Mouse (Mus musculus) E14TG2a.4 (cell line): Measurements from ENCODE around the gene BC051665.
A peak's percentile ranks its signal among the peaks of the same experiment; 100 is the strongest.

Source experiments
- H3K27me3 ChIP-seq: 2 replicates; pipeline ENCODE4 v1.6.1; 2014; ENCODE audit warnings: low read length, control low read depth; ENCODE audit not compliant: insufficient read depth
- H3K36me3 ChIP-seq: 2 replicates; pipeline ENCODE4 v1.6.1; 2014; ENCODE audit warnings: low read length, control low read depth; ENCODE audit not compliant: insufficient read depth
- H3K4me1 ChIP-seq: replicated peaks from 2 replicates; pipeline ENCODE4 v1.6.1; 2014; ENCODE audit warnings: low read depth, low read length, control low read depth
- H3K4me3 ChIP-seq: replicated peaks from 2 replicates; pipeline ENCODE4 v1.5.1; 2014; ENCODE audit warnings: mild to moderate bottlenecking, low read length
- H3K9me3 ChIP-seq: 2 replicates; pipeline ENCODE4 v1.6.1; 2014; ENCODE audit warnings: low read length, control low read depth
- CTCF ChIP-seq: conservative IDR thresholded peaks from 2 replicates; pipeline ENCODE4 v1.5.1; 2014; ENCODE audit warnings: low read length
- NANOG ChIP-seq: IDR thresholded peaks from 2 replicates; pipeline ENCODE4 v1.6.1; 2014; ENCODE audit warnings: borderline replicate concordance, low read length, mixed read lengths
- POU5F1 ChIP-seq: IDR thresholded peaks from 2 replicates; pipeline ENCODE4 v1.6.1; 2014; ENCODE audit warnings: low read length, borderline replicate concordance

Gene BC051665

DNA sequence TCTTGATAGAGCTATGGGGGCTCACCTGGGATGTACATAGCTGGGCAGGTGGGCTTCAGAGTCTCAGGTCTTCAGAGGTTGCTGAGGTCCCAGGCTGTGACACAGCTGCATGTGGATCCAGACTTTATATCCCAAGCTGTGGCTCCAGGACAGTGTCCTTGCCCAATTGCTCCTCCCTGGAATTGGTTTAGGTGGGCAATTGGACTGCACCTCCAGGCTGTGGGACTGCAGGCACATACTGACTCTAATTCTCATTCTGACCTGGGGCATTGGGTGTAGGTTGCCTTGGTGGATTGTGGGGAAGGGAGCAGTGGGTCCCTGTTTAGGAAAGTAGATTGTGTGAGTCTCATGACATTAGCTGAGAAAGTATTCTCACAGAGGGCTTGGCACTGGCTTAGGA lies at the start of gene BC051665:
Gene BC051665, minus strand, starts transcription at position 101 of the 400 bp plus-strand sequence.
- Histone ChIP-seq H3K4me1 (no peaks in the 10 kb centered on the region), H3K4me3 (no peak within 1 kb of the TSS), H3K27me3 (no peaks in the 10 kb centered on the region), H3K36me3 (no peaks in the 10 kb centered on the region), H3K9me3 (no peaks in the 10 kb centered on the region)
- TF ChIP-seq POU5F1 = no peak

DNA sequence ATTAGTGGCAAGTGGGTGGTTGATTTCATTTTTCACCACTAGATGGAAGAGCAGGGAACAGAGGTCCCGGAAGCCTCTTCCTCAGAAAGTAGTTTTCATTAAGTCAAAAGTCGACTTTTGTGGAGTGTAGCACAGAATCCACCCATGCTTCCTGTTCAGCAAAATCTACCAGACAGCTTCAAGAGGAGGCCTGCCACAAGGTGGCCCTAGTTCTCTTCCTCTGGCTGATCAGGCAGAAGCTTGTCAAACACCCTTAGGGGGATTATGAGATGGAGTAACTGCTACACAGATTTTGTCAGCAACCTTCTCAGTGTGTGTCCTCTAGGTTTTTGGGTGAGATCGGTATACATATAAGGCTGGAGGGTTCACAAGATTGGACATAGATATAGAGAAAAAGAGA lies 39.9 kb upstream of the BC051665 start:
- Histone ChIP-seq H3K36me3 (no peaks in the 10 kb centered on the region), H3K9me3 (no peaks in the 10 kb centered on the region), H3K4me1 (no peaks in the 10 kb centered on the region), H3K27me3 (no peaks in the 10 kb centered on the region), H3K4me3 (no peak overlapping the region)
- TF ChIP-seq CTCF = no peak; the same call in 1 of the 2 replicates
- TF ChIP-seq NANOG = no peak
- no peak for TF ChIP-seq POU5F1

DNA sequence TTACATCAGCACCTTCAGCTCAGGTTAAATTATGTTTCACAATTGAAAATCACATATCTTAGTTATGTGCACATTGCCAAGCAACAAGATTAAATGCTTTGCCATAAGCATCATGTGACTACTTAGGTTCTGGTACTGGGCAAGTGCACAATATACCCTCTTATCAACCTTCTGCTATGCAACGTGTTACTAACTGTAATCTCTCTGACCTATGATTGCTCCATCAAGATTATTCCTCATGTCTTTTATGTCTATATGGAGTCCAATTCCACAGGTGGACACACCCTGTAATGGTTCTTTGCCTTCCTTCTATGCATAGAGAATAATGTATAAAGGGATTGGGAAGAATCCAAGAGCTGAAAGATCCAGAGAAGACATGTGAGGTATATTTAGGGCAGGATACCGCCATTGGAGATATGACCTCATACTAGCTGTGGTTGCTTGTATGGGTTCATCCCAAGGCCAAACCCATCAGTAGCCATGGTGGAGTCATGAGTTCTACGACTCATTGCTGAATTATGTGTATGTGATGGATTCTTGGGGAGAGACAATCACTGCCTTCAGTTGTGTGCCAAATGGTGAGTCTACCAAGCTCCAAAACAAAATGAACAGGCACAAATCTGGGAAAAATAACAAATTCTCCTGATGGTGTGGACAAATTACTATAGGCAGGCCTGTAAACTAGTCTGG lies 34.5 kb upstream of the BC051665 start:
- TF ChIP-seq CTCF (no peak), NANOG (no peak), POU5F1 (no peak)
- H3K4me3 ChIP-seq = no peak overlapping the region
- no peaks in the 10 kb centered on the region for H3K4me1 ChIP-seq
- no peaks in the 10 kb centered on the region for H3K9me3 ChIP-seq
- H3K36me3 ChIP-seq = no peaks in the 10 kb centered on the region
- no peaks in the 10 kb centered on the region for H3K27me3 ChIP-seq

DNA sequence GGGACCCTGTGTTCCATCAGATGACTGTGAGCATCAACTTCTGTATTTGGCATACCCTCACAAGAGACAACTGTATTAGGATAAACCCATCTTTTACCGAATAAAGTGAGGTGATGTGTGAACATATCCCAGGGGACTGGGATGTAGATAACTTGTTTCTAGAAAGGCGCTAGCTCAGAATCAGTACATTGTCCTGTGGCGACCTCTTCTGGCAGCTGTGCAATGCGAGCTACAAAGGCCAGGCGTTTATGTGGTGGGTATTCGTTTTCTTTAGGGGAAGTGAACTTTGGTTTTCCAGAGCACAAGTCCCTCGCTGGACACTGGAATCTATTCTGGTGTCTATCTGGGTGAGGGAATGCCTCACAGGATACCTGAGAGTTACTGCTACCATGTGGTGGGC lies 33.3 kb upstream of the BC051665 start:
- Histone ChIP-seq H3K9me3 (no peaks in the 10 kb centered on the region), H3K36me3 (no peaks in the 10 kb centered on the region), H3K27me3 (no peaks in the 10 kb centered on the region), H3K4me1 (no peaks in the 10 kb centered on the region), H3K4me3 (no peak overlapping the region)
- TF ChIP-seq NANOG (no peak), POU5F1 (no peak), CTCF (peak; percentile 77)

- no peaks in the 10 kb centered on the region for H3K27me3 ChIP-seq
- no peak overlapping the region for H3K4me3 ChIP-seq
- no peaks in the 10 kb centered on the region for H3K9me3 ChIP-seq
- no peaks in the 10 kb centered on the region for H3K36me3 ChIP-seq
- TF ChIP-seq CTCF = no peak
- no peak for TF ChIP-seq POU5F1
- no peak for TF ChIP-seq NANOG
- H3K4me1 ChIP-seq = no peaks in the 10 kb centered on the region
Measured at GRCm38 (mm10) chr13:60813722-60814121, 27.6 kb upstream of the BC051665 start.

- H3K36me3 ChIP-seq = no peaks in the 10 kb centered on the region
- no peak overlapping the region for H3K4me3 ChIP-seq
- no peak for TF ChIP-seq NANOG
- no peak for TF ChIP-seq CTCF
- TF ChIP-seq POU5F1 = no peak
- no peaks in the 10 kb centered on the region for H3K4me1 ChIP-seq
- no peaks in the 10 kb centered on the region for H3K9me3 ChIP-seq
- H3K27me3 ChIP-seq = no peaks in the 10 kb centered on the region
Measured at GRCm38 (mm10) chr13:60812768-60813167, 26.6 kb upstream of the BC051665 start.

DNA sequence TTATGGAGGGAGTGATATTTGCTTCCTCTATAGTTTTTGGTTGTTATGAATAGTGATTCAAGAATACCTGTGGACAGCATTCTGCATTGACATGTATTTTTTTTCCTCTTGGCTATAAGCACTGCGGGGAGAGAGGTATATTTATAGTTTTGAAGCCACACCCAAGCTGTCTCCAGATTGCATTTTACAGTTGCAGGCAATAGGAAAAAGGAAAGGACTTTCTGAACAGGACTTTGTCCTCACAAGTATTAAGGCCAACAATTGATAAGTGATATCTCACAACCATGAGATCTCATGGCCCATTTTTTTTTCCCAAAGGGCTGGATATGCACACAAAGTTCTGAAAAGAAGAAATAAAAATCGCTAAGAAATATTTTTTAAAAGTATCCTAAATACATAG lies 23.5 kb upstream of the BC051665 start:
- TF ChIP-seq CTCF (no peak), POU5F1 (no peak), NANOG (no peak)
- H3K4me1 ChIP-seq = no peaks in the 10 kb centered on the region

GRCm38 (mm10) chr13:60802749-60803148 lies 16.6 kb upstream of the BC051665 start, which contains the start of gene Ctsll3:
Gene Ctsll3 (minus strand): TSS chr13:60802849.
- Histone ChIP-seq H3K9me3 (no peaks in the 10 kb centered on the region), H3K27me3 (0 out of 2 replicates have a peak, but pooled peaks cover 2% of the 10 kb centered on the region), H3K4me3 (no peak within 1 kb of the TSS), H3K4me1 (no peaks in the 10 kb centered on the region), H3K36me3 (no peaks in the 10 kb centered on the region)
- TF ChIP-seq NANOG (no peak), POU5F1 (no peak), CTCF (no peak)

More for the DNA sequence above, 23.5 kb upstream of the BC051665 start:
- Histone ChIP-seq H3K9me3 (no peaks in the 10 kb centered on the region), H3K36me3 (no peaks in the 10 kb centered on the region), H3K27me3 (0 out of 2 replicates have a peak, but pooled peaks cover 2% of the 10 kb centered on the region), H3K4me3 (no peak overlapping the region)

DNA sequence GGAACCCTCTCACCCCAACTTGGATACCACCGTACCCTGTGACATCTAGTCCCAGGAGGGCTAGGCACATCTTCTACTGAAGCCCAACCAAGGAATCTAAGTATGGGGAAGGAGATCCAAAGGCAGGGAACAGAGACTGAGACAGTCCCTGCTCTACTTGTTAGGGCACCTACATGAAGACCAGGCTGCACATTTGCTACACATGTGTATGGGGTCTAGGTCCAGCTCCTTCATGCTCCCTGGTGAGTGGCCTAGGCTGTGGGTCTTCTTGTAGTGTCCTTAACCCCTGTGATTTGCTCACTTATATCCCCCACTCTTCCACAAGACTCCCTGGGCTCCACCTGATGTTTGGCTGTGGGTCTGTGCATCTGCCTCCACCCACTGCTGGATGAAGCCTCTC lies 3.3 kb upstream of the BC051665 start:
- Histone ChIP-seq H3K4me3 (no peak overlapping the region), H3K4me1 (no peaks in the 10 kb centered on the region), H3K27me3 (no peaks in the 10 kb centered on the region), H3K9me3 (no peaks in the 10 kb centered on the region), H3K36me3 (no peaks in the 10 kb centered on the region)
- no peak for TF ChIP-seq CTCF
- no peak for TF ChIP-seq POU5F1
- no peak for TF ChIP-seq NANOG

DNA sequence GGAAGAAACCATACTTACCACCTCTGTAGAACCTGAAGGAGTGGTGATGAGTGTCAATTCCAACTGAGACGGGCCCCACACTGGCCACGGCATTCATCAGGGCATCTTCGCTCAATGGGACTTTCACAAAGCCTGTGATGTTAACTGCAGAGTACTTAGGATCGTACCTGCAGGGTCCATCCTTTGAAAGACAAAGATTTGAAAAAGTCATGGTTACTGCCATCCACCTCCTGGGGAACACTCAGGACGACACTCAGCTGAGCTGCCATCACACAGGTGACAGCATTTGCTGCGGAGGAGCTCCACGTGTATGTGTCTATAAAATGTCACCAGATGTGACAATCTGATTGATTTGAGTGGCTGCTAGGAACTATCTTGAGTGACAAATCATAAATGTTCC lies 2.9 kb downstream of the BC051665 start:
- H3K9me3 ChIP-seq = no peaks in the 10 kb centered on the region
- no peaks in the 10 kb centered on the region for H3K36me3 ChIP-seq
- no peaks in the 10 kb centered on the region for H3K4me1 ChIP-seq
- no peaks in the 10 kb centered on the region for H3K27me3 ChIP-seq
- TF ChIP-seq POU5F1 (no peak), CTCF (no peak), NANOG (no peak)
- H3K4me3 ChIP-seq = no peak overlapping the region
